Mouse (Mus musculus): ENCODE measurements at regions not wholly inside any gene's neighbourhood (a gene's known extent, or its start where the extent isn't known, plus 50 kb on each side); places are given as distances from the start of the nearest gene placed in this dataset.

DNA sequence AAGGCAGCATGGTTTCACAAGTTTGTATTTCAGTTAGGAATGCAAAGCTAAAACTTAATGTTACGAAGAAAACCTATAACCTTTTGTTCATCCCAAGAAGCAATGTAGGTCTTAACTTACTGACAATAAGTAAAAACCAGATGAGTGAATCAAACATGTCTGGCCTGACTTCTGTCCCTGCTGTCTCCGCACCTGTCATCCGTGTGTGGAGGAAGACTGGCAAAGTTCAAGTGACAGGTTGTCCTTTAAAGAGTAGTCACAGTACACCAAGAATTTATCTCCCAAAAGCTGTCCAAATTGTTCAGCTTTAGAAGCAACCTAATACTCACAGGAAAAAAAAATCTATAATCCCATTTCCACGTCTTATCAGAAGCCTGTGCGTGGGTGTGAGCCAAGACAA is 146.3 kb upstream of the Gm10181 start:
- DNase-seq (ENCODE audit: low spot score) = no peak

DNA sequence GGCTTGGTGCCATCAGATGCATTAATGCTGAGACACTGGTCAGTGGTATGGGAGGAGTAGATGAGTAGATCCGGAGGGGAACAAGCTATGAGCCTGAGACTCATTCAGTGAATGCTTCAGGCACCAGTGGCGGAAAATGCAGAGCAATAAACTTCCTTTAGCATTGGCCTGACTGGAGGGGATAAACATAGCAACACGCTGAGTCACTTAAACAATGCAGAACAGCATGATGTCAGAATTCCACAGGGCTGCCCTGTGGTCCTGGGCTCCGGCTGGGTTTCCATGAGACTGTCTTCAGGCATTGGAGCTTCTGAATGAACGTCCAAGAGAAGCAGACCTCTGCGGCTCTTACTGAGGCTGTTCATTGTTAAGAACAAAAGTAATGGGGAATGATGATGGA is 145.4 kb upstream of the Gm10181 start:
- peak; percentile 64 for DNase-seq (ENCODE audit: low spot score)

- no peak for DNase-seq (ENCODE audit: low spot score)
Measured at GRCm38 (mm10) chr9:24952516-24952915, 136.7 kb upstream of the Gm10181 start.

GRCm38 (mm10) chr9:24955641-24956040 is 133.6 kb upstream of the Gm10181 start:
- no peak for DNase-seq (ENCODE audit: low spot score)

GRCm38 (mm10) chr9:24956566-24956965 is 132.7 kb upstream of the Gm10181 start:
- peak; percentile 58 for DNase-seq (ENCODE audit: low spot score)

- DNase-seq (ENCODE audit: low spot score) = no peak
Measured at GRCm38 (mm10) chr9:24963290-24963689, 125.9 kb upstream of the Gm10181 start.

DNA sequence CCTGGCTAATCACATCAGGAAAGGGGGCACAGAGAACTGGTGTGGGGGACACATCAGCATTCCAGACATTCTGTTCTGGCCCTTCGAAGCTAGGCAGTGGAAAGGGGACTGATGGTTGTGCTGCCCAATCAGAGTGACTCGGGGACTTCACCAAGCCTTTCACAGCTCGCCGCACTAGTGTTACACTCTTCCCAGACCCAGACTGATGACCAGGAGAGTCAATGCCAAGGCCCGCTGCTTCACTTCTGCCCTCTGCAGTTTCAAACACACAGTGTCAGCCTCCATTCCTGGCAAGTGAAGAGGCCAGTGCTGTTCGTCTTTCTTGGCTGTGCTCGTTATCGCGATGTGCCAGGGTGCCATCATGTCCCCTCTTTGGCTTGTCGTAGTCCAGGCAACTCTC is 121.7 kb upstream of the Gm10181 start:
- DNase-seq (ENCODE audit: low spot score) = peak; percentile 17

GRCm38 (mm10) chr9:24974021-24974741 is 115.0 kb upstream of the Gm10181 start:
- DNase-seq (ENCODE audit: low spot score) = peak; percentile 42

DNA sequence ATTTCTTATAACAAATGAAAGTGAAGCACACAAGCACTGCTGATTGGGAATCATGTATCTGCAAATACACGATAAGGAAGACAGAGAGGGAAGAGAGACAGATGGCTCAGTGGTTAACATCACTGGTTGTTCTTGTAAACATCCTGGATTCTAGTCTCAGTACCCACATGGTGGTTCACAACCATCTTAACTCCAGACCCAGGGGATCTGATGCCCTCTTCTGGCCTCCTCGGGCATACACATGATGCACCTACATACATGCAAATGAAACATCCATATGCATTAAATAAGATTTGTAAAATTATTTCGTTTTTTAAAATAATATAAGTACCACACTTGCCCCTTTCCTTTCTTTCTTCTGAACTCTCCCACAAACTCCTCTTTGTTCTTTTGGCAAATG is 106.4 kb upstream of the Gm10181 start:
- DNase-seq (ENCODE audit: low spot score) = no peak

DNA sequence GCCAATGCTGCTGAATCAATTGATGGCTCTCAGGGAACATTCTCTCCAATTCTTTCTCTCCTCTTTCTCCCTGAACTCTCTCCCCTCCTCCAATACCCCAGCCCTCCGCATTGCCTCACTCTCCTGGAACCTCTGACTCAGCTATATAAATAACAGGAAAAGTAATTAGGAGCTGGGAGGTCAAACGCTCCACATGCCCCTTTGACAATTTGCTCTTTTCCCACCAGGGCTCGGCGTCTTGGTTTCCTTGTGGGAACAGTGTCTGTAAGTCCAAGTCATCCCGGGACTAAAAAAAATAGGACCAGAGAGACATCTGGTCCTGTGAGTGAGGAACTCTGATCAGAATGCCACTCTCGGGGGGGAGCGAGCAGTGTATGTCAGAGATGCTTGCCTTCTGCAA is 94.7 kb upstream of the Gm10181 start:
- peak; percentile 58 for DNase-seq (ENCODE audit: low spot score)

GRCm38 (mm10) chr9:25021095-25021691 is 68.0 kb upstream of the Gm10181 start:
- DNase-seq (ENCODE audit: low spot score) = no peak

DNA sequence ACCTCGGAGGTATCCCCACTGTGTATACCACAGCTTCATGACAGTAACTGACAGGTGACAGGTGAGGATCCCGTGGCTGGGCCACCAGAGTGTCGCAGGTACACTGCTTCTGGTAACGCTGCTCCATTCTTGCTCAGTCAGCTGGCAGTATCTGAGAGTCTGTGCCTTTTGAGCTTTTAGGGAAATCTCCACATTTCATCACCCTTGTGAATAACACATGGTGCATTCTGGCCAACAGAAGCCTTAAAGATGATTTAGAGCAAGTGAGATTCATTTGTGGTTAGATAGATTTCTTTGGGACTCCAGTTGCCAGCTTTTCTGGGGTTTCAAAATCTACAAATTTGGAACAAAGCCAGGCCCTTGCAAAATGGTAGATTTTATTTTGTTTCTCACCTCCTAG is 66.8 kb upstream of the Gm10181 start:
- no peak for DNase-seq (ENCODE audit: low spot score)

DNA sequence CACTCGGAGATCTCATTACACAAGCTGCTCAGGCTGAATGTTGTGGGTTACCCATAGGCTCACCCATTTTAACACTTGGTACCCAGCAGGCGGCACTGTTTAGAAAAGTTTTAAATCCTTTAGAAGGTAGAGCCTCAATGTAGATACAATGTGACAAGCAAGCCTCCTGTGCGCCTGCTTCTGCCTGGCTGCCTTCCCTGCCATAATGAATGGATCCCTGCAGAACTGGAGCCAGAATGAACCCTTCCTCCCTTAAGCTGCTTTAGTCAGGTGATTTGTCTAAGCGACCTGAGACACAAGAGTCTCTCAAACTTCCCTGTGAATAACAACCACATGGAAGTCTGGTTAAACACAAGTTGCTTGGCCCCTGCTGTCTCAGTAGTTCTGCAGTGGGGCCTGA is 64.7 kb upstream of the Gm10181 start:
- DNase-seq (ENCODE audit: low spot score) = no peak

DNA sequence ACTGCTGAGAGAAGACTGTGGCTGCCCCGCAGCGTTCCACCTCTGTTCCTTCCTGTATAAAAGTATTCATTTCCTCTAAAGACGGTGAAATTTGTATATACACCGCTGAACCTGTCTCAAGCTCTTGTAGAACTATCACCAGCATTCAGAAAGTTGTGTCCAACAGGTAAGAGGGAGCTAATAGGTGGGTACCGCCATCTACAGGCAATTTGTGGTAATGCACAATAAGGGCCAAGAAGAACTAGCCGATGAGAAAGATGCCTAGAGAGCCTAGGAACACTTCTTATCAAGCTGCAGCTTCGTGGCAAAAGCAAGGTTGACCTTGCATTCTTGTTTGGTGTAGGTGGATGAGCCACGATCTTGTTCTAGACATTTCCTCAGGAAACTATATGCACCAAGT is 61.6 kb upstream of the Gm10181 start:
- peak; percentile 88 for DNase-seq (ENCODE audit: low spot score)

- no peak for DNase-seq (ENCODE audit: low spot score)
Measured at GRCm38 (mm10) chr9:25028305-25028704, 60.9 kb upstream of the Gm10181 start.

GRCm38 (mm10) chr9:25031466-25031865 is 57.8 kb upstream of the Gm10181 start:
- no peak for DNase-seq (ENCODE audit: low spot score)

Data from embryo, embryonic 10 days (tissue).